Mouse (Mus musculus): ENCODE measurements around the gene Gm5617.

DNA sequence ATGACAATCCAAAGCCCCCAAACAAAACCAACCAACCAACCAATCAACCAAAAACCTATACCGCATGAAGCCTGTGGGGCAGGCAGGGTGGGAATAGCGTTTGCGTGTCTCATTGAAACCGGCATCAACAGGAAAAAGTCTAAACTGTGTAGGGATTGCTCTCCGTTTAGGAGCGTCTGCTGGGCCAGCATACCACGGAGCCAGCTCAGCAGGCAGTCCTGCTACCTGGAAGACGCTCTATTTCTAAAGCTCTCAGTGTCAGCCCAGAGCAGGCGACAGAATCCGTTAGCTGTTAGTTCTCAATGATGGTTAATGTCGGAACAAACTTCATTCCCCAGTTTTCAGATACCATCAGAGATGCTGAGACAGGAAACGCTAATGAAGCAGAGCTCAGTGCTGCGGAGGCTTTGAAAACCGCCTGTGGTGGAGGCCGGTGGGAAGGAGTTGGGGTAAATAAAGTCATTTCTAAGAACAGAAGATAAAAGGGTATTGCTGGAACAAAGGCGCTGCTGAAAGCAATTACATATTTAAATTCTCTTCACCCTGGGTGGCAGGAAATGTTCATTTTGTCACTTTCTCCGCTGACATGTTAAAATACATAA, 42.9 kb downstream of the Gm5617 start:
- TF ChIP-seq MAX (IDR thresholded peaks at IDR 0.05; ENCODE audit: low read depth) (no peak), USF1 (IDR thresholded peaks at IDR 0.05; ENCODE audit: low read depth) (no peak), POLR2A (IDR thresholded peaks at IDR 0.05; ENCODE audit: insufficient read length, low read depth) (no peak), CEBPB (IDR thresholded peaks at IDR 0.05; ENCODE audit: insufficient read depth, poor library complexity, severe bottlenecking) (no peak)
